Mouse (Mus musculus) bone marrow, adult 2 months (tissue): Measurements from ENCODE around the gene Rnf115.

Experiments
- CTCF ChIP-seq: fragments of 200-500 bp; IDR thresholded peaks from 2 replicates; pipeline ENCODE4 v1.5.1; 2011; ENCODE audit warnings: low read length, control low read depth; ENCODE audit not compliant: control insufficient read depth, insufficient read depth
- POLR2A ChIP-seq: fragments of 200-500 bp; IDR thresholded peaks from 2 replicates; pipeline ENCODE4 v1.6.1; 2011; ENCODE audit warnings: low read depth, mild to moderate bottlenecking, control low read depth, low read length, borderline replicate concordance; ENCODE audit not compliant: control insufficient read depth

DNA sequence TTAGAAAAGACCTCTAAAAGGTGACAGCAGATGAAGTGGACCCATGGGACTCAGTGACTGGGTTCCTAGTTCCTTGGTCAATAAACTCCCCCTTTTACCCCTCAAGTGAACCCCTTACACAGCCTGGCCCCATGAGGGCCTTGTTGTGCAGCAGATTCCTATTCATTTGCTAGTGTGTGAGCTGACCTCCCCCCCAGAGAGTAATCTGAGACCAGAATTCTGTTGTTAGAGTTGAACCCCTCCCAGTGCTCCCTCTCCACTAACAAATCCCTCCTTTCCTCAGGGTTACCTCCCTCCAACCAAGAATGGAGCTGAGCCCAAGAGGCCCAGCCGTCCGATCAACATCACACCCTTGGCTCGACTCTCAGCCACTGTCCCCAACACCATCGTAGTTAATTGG is 26.5 kb upstream of the Rnf115 start:
- TF ChIP-seq CTCF (no peak), POLR2A (no peak)
